Mouse (Mus musculus): Measurements from ENCODE around the gene Pde8b.

Pde8b gene

GRCm38 (mm10) chr13:95140460-95141079 is 109.6 kb downstream of the Pde8b start:
- DNase-seq (ENCODE audit: low read depth, low spot score): no peak

- DNase-seq (ENCODE audit: low read depth, low spot score): no peak
These were observed 114.6 kb downstream of the Pde8b start for GRCm38 (mm10) chr13:95135326-95136150.

- DNase-seq (ENCODE audit: low read depth, low spot score): no peak
These were observed 118.3 kb downstream of the Pde8b start for GRCm38 (mm10) chr13:95131848-95132247.

GRCm38 (mm10) chr13:95131041-95131440 is 119.1 kb downstream of the Pde8b start:
- no peak for DNase-seq (ENCODE audit: low read depth, low spot score)

GRCm38 (mm10) chr13:95127288-95127687 is 122.8 kb downstream of the Pde8b start:
- no peak for DNase-seq (ENCODE audit: low read depth, low spot score)

GRCm38 (mm10) chr13:95126801-95127200 is 123.3 kb downstream of the Pde8b start:
- DNase-seq (ENCODE audit: low read depth, low spot score): no peak

- DNase-seq (ENCODE audit: low read depth, low spot score): no peak
These were observed 124.5 kb downstream of the Pde8b start for GRCm38 (mm10) chr13:95125546-95126215.

GRCm38 (mm10) chr13:95120570-95120969 is 129.6 kb downstream of the Pde8b start:
- no peak for DNase-seq (ENCODE audit: low read depth, low spot score)

- DNase-seq (ENCODE audit: low read depth, low spot score): no peak
These were observed 136.4 kb downstream of the Pde8b start for GRCm38 (mm10) chr13:95113763-95114162.

- no peak for DNase-seq (ENCODE audit: low read depth, low spot score)
These were observed 140.6 kb downstream of the Pde8b start for GRCm38 (mm10) chr13:95109555-95109954.

GRCm38 (mm10) chr13:95108035-95108434 is 142.1 kb downstream of the Pde8b start:
- no peak for DNase-seq (ENCODE audit: low read depth, low spot score)

- DNase-seq (ENCODE audit: low read depth, low spot score): no peak
These were observed 145.3 kb downstream of the Pde8b start for GRCm38 (mm10) chr13:95104865-95105264.

- DNase-seq (ENCODE audit: low read depth, low spot score): no peak
These were observed 147.0 kb downstream of the Pde8b start for GRCm38 (mm10) chr13:95102985-95103590.

- no peak for DNase-seq (ENCODE audit: low read depth, low spot score)
These were observed 148.8 kb downstream of the Pde8b start for GRCm38 (mm10) chr13:95101315-95101714.

GRCm38 (mm10) chr13:95098931-95099720 is 151.0 kb downstream of the Pde8b start:
- DNase-seq (ENCODE audit: low read depth, low spot score): no peak

- no peak for DNase-seq (ENCODE audit: low read depth, low spot score)
These were observed 153.5 kb downstream of the Pde8b start for GRCm38 (mm10) chr13:95096646-95097045.

GRCm38 (mm10) chr13:95095860-95096259 is 154.3 kb downstream of the Pde8b start:
- no peak for DNase-seq (ENCODE audit: low read depth, low spot score)

- DNase-seq (ENCODE audit: low read depth, low spot score): no peak
These were observed 158.3 kb downstream of the Pde8b start for GRCm38 (mm10) chr13:95091546-95092445.

GRCm38 (mm10) chr13:95087358-95087787 is 162.8 kb downstream of the Pde8b start:
- DNase-seq (ENCODE audit: low read depth, low spot score): no peak

- no peak for DNase-seq (ENCODE audit: low read depth, low spot score)
These were observed 164.1 kb downstream of the Pde8b start for GRCm38 (mm10) chr13:95086033-95086432.

All from retina, postnatal 7 days (tissue).